Mouse (Mus musculus): ENCODE data around the gene Wdr60.

DNA sequence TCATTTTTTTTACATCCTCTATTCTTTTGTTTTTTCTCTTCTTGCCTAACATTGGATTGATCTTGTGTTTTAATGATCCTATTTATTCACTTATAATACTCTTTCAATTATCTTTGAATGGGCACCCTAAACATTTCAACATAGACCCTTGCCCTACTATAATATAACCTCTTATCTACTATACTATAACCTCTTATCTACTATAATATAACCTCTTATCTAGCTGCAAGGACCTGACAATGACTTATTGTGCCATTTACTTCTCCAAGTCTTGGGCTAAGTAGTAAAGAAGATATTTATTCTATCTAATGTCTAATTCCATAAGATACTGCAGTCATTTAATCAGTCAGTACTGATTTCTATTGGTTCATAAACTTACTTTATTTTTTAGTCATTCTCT, 24.5 kb downstream of the Wdr60 start:
- TF ChIP-seq CTCF (IDR thresholded peaks at IDR 0.05; ENCODE audit: extremely low read depth, insufficient read depth, insufficient read length, insufficient replicate concordance) = no peak
- no peak for TF ChIP-seq POLR2A (IDR thresholded peaks at IDR 0.05; ENCODE audit: low read depth, low read length)
